Mouse (Mus musculus) small intestine, adult 2 months (tissue): ENCODE data around the gene Nfasc.

Experiments
- CTCF ChIP-seq: fragments of 200-500 bp; IDR thresholded peaks from 2 replicates; pipeline ENCODE4 v1.5.1; 2012; ENCODE audit warnings: low read depth, mild to moderate bottlenecking, control low read depth, inconsistent platforms, low read length, moderate library complexity, mixed read lengths; ENCODE audit not compliant: insufficient replicate concordance, insufficient read length; ENCODE audit errors: extremely low read depth
- POLR2A ChIP-seq: fragments of 200-500 bp; IDR thresholded peaks from 2 replicates; pipeline ENCODE4 v1.6.1; 2012; ENCODE audit warnings: low read depth, mild to moderate bottlenecking, control low read depth, inconsistent platforms, low read length, moderate library complexity

DNA sequence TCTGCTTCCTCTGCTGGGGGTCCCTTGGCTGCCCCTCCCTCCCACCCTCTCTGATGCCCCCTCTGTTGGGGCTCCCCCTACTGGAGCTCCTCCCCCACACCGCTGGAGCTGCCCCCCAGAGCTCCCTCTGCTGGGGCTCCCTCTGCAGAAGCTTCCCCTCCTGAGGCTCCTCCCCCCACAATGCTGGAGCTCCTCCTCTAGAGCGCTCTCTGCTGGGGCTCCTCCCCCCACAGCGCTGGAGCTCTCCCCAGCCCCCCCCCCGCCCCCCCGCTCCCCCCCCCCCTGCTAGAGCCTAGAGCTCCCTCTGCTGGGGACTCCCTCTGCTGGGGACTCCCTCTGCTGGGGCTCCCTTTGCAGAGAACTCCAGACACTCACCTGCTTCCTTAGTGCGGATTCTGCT lies 220.8 kb downstream of the Nfasc start:
- peak; percentile 35; the same call in 1 of the 2 replicates for TF ChIP-seq CTCF
- no peak for TF ChIP-seq POLR2A
